Mouse (Mus musculus): ENCODE results near the gene Ccdc189. TPM values are rescaled to one million over a fixed set of nuclear protein-coding genes. Genes with fewer than 3 reads are reported as not detected.

The Ccdc189 gene
- polyA plus RNA-seq, 1 experiment, result 6.1 TPM

- no peak overlapping the region for H3K4me3 ChIP-seq
- no peak overlapping the region for H3K4me2 ChIP-seq (ENCODE audit: low read depth)
- TF ChIP-seq E2F4 (IDR thresholded peaks at IDR 0.05; ENCODE audit: insufficient read depth) (no peak), MAX (IDR thresholded peaks at IDR 0.05; ENCODE audit: low read depth) (no peak), SRF (IDR thresholded peaks at IDR 0.05; ENCODE audit: control insufficient read depth, insufficient read length, low read depth) (no peak), POLR2AphosphoS2 (IDR thresholded peaks at IDR 0.05; ENCODE audit: insufficient read length, low read depth) (no peak), CEBPB (IDR thresholded peaks at IDR 0.05; ENCODE audit: insufficient read depth, poor library complexity, severe bottlenecking) (no peak), TCF12 (IDR thresholded peaks at IDR 0.05; ENCODE audit: insufficient read depth, poor library complexity, severe bottlenecking) (no peak), REST (IDR thresholded peaks at IDR 0.05; ENCODE audit: insufficient read depth, insufficient read length) (no peak), TCF3 (IDR thresholded peaks at IDR 0.05; ENCODE audit: insufficient read length, low read depth) (no peak), MYOD1 (IDR thresholded peaks at IDR 0.05; ENCODE audit: control insufficient read depth in 1 of 3, insufficient read length in 2 of 3, low read depth in 2 of 3) (no peak), USF1 (IDR thresholded peaks at IDR 0.05; ENCODE audit: low read depth) (no peak), POLR2A (IDR thresholded peaks at IDR 0.05; ENCODE audit: insufficient read length, low read depth) (no peak)
- peaks cover 53% of the 10 kb centered on the region for H3K36me3 ChIP-seq (ENCODE audit: control insufficient read depth, insufficient read depth)
- H3K79me2 ChIP-seq (ENCODE audit: control insufficient read depth, insufficient read depth), result peaks cover 29% of the 10 kb centered on the region
- no peak overlapping the region for H3ac ChIP-seq (ENCODE audit: control insufficient read depth, insufficient read length)
- H3K27me3 ChIP-seq (ENCODE audit: control insufficient read depth, insufficient read depth, insufficient read length), result no peaks in the 10 kb centered on the region
Observed at GRCm38 (mm10) chr7:127549116-127549835, 39.1 kb downstream of the Ccdc189 start.

GRCm38 (mm10) chr7:127541671-127542070, 46.7 kb downstream of the Ccdc189 start:
- Histone ChIP-seq H3K36me3 (ENCODE audit: control insufficient read depth, insufficient read depth) (peaks cover 68% of the 10 kb centered on the region), H3K79me2 (ENCODE audit: control insufficient read depth, insufficient read depth) (peaks cover 27% of the 10 kb centered on the region), H3K27me3 (ENCODE audit: control insufficient read depth, insufficient read depth, insufficient read length) (no peaks in the 10 kb centered on the region), H3K4me3 (no peak overlapping the region), H3K4me2 (ENCODE audit: low read depth) (no peak overlapping the region), H3ac (ENCODE audit: control insufficient read depth, insufficient read length) (no peak overlapping the region)
- TF ChIP-seq MYOD1 (IDR thresholded peaks at IDR 0.05; ENCODE audit: control insufficient read depth in 1 of 3, insufficient read length in 2 of 3, low read depth in 2 of 3) (no peak), TCF12 (IDR thresholded peaks at IDR 0.05; ENCODE audit: insufficient read depth, poor library complexity, severe bottlenecking) (no peak), TCF3 (IDR thresholded peaks at IDR 0.05; ENCODE audit: insufficient read length, low read depth) (no peak), CEBPB (IDR thresholded peaks at IDR 0.05; ENCODE audit: insufficient read depth, poor library complexity, severe bottlenecking) (no peak), MYOG (IDR thresholded peaks at IDR 0.05; ENCODE audit: control insufficient read depth in 1 of 3, insufficient read depth in 1 of 3, insufficient read length in 2 of 3, low read depth in 2 of 3) (no peak), USF1 (IDR thresholded peaks at IDR 0.05; ENCODE audit: low read depth) (no peak), E2F4 (IDR thresholded peaks at IDR 0.05; ENCODE audit: insufficient read depth) (no peak), POLR2AphosphoS2 (IDR thresholded peaks at IDR 0.05; ENCODE audit: insufficient read length, low read depth) (no peak), MAX (IDR thresholded peaks at IDR 0.05; ENCODE audit: low read depth) (no peak)

Other genes with a start within 250 kb of the Ccdc189 start
- gene Zfp768, start 243.0 kb downstream of the Ccdc189 start, polyA plus RNA-seq (2012; fragmentation: generic; extraction: Trizol), result 17.3 TPM
- 3.6 TPM for gene Zfp747, start 212.5 kb downstream of the Ccdc189 start, polyA plus RNA-seq (2012; fragmentation: generic; extraction: Trizol)
- gene 9130019O22Rik, start 201.4 kb downstream of the Ccdc189 start, polyA plus RNA-seq (2012; fragmentation: generic; extraction: Trizol), result 0.34 TPM
- 3.0 TPM for gene E430018J23Rik, start 195.0 kb downstream of the Ccdc189 start, polyA plus RNA-seq (2012; fragmentation: generic; extraction: Trizol)
- 1.2 TPM for gene Zfp764, start 181.8 kb downstream of the Ccdc189 start, polyA plus RNA-seq (2012; fragmentation: generic; extraction: Trizol)
- 11.6 TPM for gene Zfp688, start 166.5 kb downstream of the Ccdc189 start, polyA plus RNA-seq (2012; fragmentation: generic; extraction: Trizol)
- gene Zfp689, start 139.4 kb downstream of the Ccdc189 start, polyA plus RNA-seq (2012; fragmentation: generic; extraction: Trizol), result 2.1 TPM
- 26.5 TPM for gene Prr14, start 129.0 kb downstream of the Ccdc189 start, polyA plus RNA-seq (2012; fragmentation: generic; extraction: Trizol)
- gene Fbrs, start 109.4 kb downstream of the Ccdc189 start, polyA plus RNA-seq (2012; fragmentation: generic; extraction: Trizol), result 21.2 TPM
- gene Srcap, start 76.6 kb downstream of the Ccdc189 start, polyA plus RNA-seq (2012; fragmentation: generic; extraction: Trizol), result 18.1 TPM
- 6.8 TPM for gene Gm42715, start 69.0 kb downstream of the Ccdc189 start, polyA plus RNA-seq (2012; fragmentation: generic; extraction: Trizol)
- gene Tmem265, start 27.2 kb downstream of the Ccdc189 start, polyA plus RNA-seq (2012; fragmentation: generic; extraction: Trizol), result not detected
- gene Phkg2, start 15.3 kb downstream of the Ccdc189 start, polyA plus RNA-seq (2012; fragmentation: generic; extraction: Trizol), result 18.3 TPM
- 32.2 TPM for gene Rnf40, start 172 bp upstream of the Ccdc189 start, polyA plus RNA-seq (2012; fragmentation: generic; extraction: Trizol)
- 6.3 TPM for gene Zfp629, start 27.2 kb upstream of the Ccdc189 start, polyA plus RNA-seq (2012; fragmentation: generic; extraction: Trizol)
- gene Bcl7c, start 120.3 kb upstream of the Ccdc189 start, polyA plus RNA-seq (2012; fragmentation: generic; extraction: Trizol), result 94.7 TPM
- 8.9 TPM for gene Ctf1, start 124.1 kb upstream of the Ccdc189 start, polyA plus RNA-seq (2012; fragmentation: generic; extraction: Trizol)
- 0.14 TPM for gene Ctf2, start 143.6 kb upstream of the Ccdc189 start, polyA plus RNA-seq (2012; fragmentation: generic; extraction: Trizol)
- gene Fbxl19, start 155.9 kb upstream of the Ccdc189 start, polyA plus RNA-seq (2012; fragmentation: generic; extraction: Trizol), result 11.9 TPM
- 16.3 TPM for gene Orai3, start 181.2 kb upstream of the Ccdc189 start, polyA plus RNA-seq (2012; fragmentation: generic; extraction: Trizol)
- gene Setd1a, start 188.1 kb upstream of the Ccdc189 start, polyA plus RNA-seq (2012; fragmentation: generic; extraction: Trizol), result 13.7 TPM
- gene Gm49388, start 197.0 kb upstream of the Ccdc189 start, polyA plus RNA-seq (2012; fragmentation: generic; extraction: Trizol), result 1.4 TPM
- 15.0 TPM for gene Hsd3b7, start 212.0 kb upstream of the Ccdc189 start, polyA plus RNA-seq (2012; fragmentation: generic; extraction: Trizol)
- gene Stx4a, start 235.7 kb upstream of the Ccdc189 start, polyA plus RNA-seq (2012; fragmentation: generic; extraction: Trizol), result 73.0 TPM
- gene Stx1b, start 236.0 kb upstream of the Ccdc189 start, polyA plus RNA-seq (2012; fragmentation: generic; extraction: Trizol), result 0.20 TPM